Mouse (Mus musculus) CD8-positive naive resting alpha-beta T cell, adult 2 months (primary cell): ENCODE results near the gene Gjb5.

Experiments
- DNase-seq, 2 experiments: peaks; one replicate each; pipeline ENCODE4 v3.0.0; 2022; ENCODE audit warnings: low read depth in 2 of 2, low spot score in 2 of 2

Gjb5 gene

DNA sequence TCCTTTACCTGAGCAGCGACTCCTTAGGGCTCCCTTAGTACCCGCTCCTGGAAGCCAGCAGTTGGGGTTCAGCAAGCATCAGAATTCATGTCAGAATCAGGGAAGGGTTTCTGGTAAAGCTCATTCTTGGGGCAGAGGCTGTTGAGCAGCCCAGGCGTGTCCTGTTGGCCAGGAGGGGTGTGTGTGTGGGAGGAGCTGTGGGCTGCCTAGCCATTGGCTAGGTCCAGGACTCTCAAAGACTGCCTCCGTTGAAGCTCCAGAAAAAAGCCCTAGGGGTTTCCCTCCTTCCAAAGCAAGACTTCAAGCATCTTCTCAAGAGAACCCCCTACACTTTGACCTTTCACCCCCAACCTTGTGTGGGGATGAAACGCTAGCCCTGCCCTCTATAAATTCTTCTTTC lies at the start of gene Gjb5:
Gjb5 (minus strand) TSS at position 164 of the 400 bp plus-strand sequence.
- no peak for DNase-seq

DNA sequence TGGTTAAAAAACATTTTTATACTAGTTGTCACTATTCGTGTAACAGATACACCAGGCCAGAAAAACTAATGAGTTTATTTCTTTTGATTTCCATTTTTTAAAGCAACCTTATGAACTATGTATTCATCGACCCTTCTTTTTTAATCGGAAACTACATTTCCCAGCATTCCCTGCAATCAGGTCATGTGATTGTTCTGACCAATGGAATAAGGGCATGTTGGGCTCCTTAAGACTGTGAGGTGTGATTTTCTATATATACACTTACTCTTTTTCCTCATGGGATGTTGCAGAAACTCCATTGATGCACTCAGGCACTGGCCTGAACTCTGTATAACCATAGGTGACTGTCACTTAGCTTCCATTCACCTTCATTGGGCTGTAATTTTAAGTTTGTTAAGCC lies 44.6 kb upstream of the Gjb5 start:
- no peak for DNase-seq

DNA sequence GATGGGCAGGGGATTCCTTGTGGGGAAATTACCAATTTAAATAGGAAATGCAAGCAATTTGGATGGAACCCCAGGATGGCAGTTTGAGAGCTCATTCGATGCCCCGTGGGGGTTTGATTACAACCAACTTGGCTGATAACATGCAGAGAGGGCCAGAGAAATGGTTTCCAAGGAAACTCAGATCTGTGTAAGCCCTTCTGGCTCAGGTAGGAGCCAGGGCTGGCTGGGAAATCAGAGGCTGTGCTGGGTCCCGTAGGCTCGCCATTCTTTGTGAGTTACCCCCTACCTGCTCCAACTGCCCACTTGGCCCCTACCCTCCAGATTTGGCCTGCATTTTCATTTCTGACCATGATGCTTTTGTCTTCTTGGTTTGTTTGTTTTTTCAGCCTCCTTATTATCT lies 44.2 kb upstream of the Gjb5 start:
- no peak for DNase-seq

DNA sequence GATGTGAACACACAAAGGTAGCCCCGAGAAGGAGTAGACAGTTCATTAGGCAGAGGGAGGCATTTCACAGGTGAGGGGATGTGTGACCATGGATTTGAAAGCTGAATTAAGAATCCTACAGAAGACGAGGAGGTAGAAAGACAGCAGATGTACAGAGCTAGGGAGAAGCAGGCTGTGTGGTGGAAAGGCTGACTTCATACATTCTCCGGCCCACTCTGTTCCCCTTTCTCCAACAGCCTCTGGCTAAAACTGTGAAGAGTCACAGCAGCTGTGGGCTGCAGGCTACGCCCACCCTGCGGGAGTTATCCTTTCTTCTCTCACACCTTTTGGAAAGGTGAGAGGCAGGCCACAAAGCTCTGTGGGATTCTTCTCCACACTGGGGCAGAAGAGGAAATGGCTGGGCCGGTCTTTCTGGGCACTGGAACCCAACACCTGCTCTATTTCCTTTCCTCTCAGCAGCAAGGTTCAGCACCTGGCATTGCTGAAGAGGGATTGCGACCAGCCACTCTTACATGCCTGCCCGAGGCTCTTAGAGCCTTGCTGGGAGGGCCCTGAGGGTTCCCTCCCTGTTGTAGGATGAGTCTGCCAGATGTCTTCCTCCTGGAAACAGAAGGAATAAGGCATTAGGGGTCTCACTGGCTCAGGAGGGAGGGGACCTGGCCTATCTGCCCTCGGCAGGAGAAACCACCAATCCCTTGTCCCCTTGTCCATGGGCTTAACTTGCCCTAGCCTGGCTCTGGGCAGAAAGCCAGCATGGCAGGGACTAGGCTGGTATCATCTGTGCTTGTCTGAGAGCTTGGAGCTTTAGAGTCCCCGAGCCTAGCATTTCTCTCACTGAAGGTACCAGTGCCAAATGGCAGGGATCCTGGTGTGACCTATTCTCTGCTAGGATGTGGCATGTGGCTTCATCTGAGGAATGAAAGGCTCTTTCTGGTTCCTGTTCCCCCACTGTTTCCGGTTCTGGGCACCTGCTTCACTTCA lies 42.5 kb upstream of the Gjb5 start:
- no peak for DNase-seq

DNA sequence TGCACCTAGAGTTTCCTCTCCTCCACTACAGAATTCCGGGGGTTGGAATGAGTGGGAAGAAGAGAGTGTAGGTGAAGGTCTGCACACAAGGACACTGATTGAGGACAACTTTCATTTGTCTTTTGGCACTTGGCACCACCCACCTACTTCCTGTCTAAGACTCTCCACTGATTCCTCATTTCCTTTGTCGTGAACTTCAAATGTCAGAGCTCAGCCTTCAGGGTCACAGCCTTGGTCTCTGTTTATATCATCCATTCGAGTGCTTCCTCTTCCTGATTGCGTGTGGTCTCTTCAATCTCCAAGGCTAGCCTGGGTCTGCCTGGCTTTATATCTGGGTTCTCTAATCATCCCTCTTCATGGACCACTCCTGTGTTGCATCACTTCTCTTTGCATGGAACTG lies 37.6 kb upstream of the Gjb5 start:
- DNase-seq = no peak

DNA sequence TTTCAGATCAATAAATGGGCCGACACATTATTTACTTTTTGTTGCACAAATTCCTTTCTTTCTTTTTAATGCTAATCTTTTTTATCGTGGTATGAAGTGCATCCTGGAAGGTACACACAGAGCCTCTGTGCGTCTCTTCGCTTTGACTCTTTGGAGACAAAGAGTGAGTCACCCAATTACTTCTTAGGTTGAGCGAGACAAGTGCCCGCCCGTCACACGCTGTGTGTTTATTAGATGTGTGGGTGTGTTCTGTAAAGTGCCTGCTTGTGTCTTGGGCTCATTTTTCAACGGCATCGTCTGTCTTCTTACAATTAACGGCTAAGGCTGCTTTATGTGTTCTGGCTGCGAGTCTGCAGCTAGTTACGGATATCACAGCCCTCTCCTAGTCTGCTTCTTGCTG lies 31.7 kb upstream of the Gjb5 start:
- DNase-seq = no peak

DNA sequence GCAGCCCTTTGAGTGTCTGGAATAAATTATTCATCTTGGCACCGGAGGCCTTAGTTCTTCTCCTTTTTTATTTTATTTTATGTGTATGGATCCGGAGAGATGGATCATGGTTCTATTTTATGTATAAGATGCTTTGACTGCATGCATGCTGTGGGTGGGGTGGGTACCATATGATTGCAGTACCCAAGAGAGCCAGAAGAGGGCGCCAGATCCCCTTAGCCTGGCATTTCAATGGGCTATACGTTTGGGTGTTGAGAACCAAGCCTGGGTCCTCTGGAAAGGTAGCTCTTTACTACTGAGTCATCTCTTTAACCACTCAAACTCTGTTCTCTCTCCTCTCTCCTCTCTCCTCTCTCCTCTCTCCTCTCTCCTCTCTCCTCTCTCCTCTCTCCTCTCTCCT lies 19.4 kb upstream of the Gjb5 start:
- no peak for DNase-seq

DNA sequence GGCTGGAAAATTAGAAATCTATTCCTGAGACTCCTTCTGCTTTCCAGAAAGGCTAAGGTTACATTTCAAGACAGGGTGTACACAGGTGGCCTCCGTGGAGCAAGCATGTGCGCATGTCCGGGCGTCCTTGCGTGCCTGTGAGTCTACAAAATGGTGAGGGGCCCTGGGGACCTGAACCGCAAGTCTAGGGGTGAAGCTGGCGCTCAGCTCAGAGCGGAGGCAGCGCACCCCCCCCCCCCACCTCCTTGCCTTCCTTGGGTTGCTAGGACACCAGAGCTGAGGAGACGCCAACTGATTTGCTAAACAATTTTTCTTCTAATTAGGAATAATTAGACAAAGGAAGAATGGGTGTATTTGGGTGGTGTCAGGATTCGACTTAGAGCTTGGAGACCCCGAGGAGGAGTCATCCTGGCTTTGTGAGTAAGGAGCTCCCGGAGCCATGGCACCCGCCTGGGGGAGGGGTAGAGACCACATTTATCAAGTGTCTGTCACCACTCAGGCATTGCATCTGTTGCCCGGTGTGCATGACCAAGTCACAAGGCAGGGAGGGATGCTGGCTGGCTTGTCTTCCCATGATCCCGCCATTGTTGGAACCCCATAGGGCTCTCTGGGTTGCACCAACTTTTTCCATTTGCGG lies 17.7 kb upstream of the Gjb5 start:
- no peak for DNase-seq

DNA sequence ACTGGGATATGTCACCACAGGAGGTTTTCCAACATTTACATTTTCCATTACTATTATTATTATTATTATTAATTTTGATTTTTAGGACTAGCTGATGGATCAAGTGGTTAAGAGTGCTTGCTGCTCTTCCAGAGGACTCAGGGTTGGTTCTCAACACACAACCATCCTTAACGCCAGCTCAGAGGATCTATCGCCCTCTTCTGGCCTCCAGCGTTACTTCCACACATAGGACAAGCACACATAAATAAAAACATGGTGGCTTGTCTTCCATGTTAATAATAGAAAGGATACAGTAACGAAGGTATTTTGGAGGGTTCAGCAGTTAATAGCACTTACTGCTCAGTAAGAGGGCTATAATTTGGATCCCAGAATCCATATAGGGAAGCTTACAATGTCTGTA lies 16.7 kb upstream of the Gjb5 start:
- no peak for DNase-seq

DNA sequence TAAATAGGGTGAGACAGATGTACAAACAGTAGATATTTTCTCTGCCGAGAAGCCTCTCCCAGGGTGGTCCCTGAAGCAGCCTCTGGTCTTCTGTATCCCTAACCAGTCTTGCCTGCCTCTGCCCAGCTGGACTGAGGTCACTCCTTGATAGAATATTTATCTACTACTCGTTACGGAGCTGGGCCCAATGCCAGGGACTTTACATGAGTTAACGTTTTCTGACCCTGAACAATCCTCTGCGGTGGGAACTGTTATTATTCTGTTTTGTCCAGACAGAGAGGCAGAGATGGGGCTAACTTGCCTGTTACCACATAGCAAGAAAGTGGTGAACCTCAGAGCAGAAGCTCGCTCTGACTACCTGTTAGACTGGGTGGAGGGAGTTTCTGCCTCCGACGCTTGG lies 15.5 kb upstream of the Gjb5 start:
- DNase-seq = no peak

DNA sequence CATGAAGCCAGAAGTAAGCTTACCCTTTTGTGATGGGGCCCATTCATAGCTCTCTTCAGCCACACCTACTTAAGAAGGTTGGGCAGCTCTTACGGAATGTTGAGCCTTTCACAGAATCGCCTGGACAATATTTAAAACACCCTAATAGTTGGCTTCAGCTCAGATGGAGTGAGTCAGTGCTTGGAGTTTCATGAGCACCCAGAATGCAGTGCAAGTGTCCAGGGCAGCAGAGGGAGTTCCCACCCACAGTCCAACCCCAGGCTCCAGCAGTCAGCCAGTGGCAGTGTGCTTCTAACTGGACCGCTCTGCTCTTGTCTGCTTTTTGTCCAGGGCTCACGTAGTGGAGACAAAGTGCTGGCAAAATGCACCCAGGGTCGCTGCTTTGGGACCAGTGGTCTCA lies 13.6 kb upstream of the Gjb5 start:
- DNase-seq = no peak

DNA sequence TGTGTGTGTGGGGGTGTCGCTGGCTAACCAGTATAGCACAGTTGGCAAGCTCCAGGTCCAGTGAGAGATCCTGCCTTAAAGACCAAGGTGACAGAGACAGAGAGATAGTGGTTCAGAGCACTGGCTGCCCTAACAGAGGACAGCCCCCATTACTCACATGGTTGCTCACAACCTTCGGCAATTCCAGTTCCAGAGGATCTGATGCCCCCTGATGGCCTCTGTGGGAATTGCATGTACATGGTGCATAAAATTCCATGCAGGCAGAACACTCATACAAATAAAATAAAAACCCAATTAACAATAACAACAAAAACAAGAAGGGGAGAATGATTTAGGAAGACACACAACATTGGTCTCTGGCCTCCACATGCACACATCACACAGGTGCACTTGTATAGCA lies 12.5 kb upstream of the Gjb5 start:
- DNase-seq = no peak

DNA sequence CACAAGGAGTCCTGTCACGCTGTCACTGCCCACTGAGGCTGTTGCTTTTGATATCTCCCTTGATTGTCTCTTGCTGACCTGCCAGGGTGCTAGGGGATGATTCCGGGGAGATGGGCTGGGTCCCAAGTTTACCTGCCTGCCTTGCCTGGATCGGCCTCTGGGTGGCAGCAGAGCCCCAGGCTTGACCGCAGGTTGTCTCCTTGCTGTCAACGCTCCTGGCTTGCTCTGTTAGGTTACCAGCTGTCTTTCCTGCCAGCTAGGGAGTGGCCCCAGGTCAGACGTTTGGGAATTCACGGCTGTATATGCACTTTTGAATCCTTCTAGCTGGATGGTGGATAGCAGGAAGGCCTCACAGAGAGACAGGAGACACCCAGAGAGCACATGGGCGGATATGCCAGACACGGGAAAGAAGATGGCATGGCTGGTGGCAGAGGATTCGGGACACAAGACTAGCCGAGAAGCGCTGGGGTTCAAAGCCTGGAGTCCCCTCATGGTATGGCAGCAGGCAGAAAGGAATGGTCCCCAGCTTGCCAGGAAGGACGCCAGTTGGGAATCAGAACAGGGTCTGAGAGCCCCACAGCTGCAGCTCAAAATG lies 10.5 kb upstream of the Gjb5 start:
- DNase-seq = no peak

DNA sequence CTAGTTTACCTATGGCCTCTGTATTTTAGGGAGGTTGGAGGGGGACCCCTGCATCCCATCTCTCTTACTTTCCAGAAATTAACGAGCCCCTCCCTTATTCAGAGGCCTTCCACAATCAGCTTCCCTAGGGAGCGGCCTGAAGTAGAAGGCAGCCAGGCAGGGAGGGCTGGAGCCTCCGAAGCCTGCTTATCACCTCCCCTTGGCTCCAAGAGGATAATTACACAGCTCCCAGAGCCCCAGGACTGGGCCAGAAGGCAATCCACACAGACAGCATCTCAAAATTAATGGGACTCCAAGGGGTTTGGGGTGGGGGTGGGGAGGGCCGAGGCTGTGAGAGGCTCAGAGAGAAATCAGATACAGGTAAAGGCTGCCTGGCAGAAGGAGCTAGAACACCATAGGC lies 7.9 kb upstream of the Gjb5 start:
- DNase-seq = no peak

DNA sequence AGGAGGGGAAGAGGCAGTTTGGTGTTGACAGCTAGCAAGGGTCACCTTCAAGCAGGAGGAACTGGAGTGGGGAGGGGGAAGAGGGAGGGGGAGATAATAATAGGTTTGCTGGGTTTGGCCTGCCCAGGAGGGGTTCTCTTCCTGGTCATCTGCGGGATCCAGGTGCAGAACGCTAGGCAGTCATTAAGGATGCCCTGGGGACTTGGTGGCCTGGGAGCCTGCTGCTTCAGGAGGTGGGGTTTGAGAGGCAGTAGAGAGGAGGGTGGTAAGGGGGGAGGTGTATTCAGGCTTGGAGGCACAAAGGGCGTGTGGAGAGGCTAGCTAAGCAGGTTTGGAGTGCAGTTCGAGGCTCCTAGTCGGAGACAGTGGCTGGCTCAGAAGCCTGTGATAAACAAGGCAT lies 7.5 kb upstream of the Gjb5 start:
- no peak for DNase-seq

DNA sequence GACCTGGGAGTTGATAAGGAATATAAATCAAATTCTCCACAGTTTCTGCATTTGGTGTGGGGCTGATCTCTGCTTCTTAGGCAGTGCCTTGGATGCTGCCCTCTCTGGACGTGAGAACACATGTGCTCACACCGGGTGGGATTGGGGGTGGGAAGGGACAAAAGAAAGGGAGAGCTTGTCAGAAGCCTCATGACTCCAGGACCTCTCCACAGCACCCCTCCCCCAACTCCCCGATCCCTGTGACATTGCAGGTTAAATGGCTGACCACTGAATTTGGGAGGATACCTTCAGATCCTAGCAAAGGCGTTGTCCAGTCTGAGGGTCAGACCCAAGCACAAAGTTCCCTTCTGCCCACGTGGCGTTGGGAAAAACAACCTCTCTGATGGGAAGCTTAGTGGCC lies 6.5 kb upstream of the Gjb5 start:
- DNase-seq = no peak

DNA sequence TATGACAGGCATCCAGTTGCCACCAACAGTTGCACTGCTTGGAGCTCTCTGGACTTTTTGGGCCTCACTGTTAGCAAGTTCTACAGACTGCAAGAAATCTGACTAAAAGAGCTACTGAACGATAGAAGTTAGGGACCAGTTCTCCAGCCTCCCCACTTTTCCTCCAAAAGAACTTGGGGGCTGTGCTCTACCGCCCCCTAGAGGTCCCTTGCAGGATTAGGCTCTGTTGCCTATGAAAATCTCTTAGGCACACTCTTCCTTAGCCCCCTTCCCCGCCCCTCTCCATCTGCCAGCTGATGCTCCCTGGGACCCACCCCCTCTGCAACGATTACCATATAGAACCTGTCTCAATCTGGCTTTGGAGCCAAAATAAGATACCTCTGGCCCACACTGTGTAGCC lies 5.3 kb upstream of the Gjb5 start:
- DNase-seq = no peak

DNA sequence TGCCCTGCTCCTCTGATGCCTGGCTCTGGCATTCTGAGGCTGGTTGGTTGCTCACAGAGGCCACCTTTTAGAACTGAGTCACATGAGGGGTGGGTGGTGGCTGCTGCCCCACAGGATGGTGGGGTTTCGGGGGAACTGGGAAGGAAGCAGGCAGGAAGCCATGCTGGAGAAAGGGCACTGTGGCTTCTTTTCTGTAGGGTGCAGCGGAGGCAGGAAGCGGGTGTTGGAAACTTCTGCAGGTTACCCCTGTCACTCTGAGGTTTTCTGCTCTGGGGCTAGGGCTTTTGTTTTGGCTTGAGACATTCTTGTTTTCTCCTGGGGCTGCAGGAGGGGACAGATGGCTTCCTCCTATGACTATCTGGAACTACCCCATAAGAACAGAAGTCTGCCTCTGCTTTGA lies 4.5 kb upstream of the Gjb5 start:
- no peak for DNase-seq

DNA sequence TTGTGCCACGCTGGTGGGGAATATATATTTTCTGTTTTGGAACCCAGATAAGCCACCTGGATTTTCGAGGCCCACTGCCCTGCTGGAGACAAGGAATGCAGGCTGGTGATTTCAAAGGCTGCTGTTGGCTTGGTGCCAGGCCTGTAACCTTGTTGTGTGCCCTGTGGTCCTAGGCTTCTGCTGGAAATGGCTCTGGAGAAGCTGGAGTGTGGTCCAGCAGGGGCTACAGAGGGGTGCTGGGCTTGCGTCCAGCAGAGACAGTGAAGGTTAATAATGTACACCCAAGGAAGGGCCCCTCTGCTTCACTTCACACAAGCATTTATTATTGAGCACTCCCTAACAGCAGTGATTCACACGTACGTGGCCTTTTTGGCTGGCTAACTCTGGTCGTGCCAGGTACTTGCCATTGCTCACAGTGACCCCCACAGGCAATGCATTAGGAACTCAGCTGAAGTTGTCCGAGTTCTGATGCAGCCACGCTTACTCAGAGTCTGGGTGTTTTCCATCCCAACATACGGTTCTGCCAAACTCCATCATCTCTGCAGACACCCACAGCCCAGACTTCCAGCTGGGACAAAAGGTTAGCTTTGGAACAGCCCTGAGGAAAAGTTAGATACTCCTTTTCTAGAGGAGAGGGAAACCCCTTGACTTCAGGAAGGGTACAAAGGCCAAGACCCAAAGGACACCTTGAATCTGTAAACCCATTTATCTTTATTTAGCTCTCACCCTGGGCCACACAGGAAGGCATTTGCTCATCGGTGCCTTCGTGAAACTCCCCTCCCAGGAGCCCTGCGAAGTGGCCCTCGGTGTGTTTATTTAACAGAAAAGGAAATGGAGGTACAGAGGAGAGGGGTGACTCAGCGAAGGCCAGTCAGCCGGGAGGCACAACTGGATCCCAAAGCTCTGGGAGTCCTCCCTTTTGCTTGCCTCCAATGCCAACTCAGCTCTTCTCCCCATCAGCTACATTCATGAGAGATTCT lies 3.2 kb downstream of the Gjb5 start:
- no peak for DNase-seq

DNA sequence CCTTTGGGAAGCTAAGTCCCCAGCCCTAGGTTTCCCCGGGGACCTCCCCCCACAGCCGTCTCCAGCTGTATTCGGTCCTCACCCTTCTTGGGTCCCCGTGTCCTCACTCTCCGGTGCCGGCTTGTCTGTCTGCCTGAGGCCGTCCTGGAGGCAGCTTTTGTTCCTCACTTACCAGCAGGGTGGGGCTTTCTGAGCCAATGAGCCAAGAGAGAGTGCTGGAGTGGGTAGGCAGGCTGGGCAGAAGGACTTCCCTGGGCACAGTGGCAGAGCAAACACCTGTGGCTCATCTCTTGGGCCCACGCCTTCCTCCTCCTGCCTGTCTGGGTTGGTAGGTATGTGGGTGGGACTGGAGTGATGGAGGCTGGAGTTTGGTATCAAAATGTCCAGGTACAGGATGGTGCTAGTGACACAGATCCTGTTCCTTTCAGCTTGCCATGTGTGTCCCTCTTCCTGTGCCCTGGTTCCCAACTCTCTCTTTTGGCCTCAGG lies 4.0 kb downstream of the Gjb5 start, which contains the start of gene Gjb4:
Gjb4 (minus strand) TSS at position 131 of the 488 bp plus-strand sequence.
- DNase-seq = no peak

DNA sequence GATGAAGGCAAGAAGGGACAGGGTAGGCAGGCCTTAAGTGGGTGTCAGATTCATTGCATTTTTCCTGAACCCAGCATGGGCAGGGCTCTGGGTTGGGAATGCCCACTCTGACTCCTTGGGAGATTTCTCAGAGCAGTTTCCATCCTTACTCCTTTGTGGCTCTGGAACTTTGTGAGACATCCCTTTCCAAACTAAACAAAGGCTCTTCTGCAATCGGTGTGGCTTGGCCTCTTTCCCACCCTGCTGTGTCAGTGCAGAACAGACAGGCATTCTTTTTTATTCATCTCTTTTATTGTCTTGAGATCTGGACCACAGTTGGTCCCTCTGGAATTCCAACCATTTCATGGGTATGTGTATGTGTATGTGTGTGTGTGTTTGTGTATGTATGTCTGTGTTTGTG lies 5.4 kb downstream of the Gjb5 start:
- no peak for DNase-seq
